Mouse (Mus musculus) T-helper 2 cell (primary cell): ENCODE data around the gene Srcin1.

Source experiments
- in situ Hi-C: fragments of 300-600 bp; cut with MboI, MseI; formaldehyde crosslinking; loops from one replicate; pipeline ENCODE4 v1.15.1; 2025; ENCODE audit warnings: high pct_unique_total_duplicates

Gene Srcin1

GRCm38 (mm10) chr11:97579088-97579857, 3.3 kb upstream of the Srcin1 start:
- in situ Hi-C loops, result loop anchor here (10.0 kb wide), 1 partner anchor 94 kb away; no protein-coding TSS in a partner anchor

DNA sequence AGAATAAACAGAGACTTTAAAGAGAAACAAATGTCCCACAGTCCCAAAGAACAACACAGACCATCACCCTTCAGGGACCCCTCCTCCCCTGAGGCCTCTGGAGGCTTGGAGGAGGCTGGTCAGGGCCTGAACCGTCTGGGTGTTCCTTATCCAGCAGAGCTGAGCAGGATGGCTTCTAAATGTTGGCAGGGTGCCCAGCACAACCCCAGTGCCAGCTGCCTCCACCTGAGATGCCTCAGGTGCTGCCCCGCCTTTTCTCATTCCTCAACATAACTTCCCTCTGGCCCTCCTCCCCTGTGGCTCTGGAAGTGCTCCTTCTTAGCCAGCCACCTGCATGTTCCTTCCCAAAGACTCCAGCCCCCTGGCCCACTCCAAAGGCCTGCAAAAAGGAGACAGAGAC, 2.3 kb upstream of the Srcin1 start:
- in situ Hi-C loops, result loop anchor here (10.0 kb wide), 1 partner anchor 93 kb away; no protein-coding TSS in a partner anchor

DNA sequence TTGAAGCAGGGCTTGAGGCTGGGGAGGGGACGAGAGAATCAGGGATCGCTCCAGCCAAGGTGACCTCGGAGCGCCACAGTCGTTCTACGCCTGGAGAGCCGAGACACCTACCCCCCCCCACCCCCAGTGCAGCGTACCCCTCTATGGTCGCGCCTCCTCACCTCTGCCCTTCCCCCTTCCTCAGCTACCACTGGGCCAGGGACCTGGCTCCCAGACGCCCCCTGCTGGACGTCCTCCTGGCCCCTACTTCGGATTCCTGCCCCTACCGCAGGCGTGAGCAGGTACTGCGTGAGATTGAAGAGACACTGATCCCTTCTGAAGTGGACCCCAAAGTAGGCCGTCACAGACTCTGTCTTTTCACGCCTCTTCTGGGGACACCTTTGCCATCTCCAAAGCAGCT, 348 bp downstream of the Srcin1 start:
- in situ Hi-C loops, result loop anchor here (10.0 kb wide), 1 partner anchor 91 kb away; no protein-coding TSS in a partner anchor

GRCm38 (mm10) chr11:97575075-97575474, 911 bp downstream of the Srcin1 start:
- in situ Hi-C loops, result loop anchor here (10.0 kb wide), 1 partner anchor 90 kb away; no protein-coding TSS in a partner anchor

- in situ Hi-C loops, result loop anchor here (10.0 kb wide), 1 partner anchor 90 kb away; no protein-coding TSS in a partner anchor
Measured at GRCm38 (mm10) chr11:97574551-97575051, 1.4 kb downstream of the Srcin1 start.

GRCm38 (mm10) chr11:97573891-97574550, 2.0 kb downstream of the Srcin1 start:
- in situ Hi-C loops, result loop anchor here (10.0 kb wide), 1 partner anchor 89 kb away; no protein-coding TSS in a partner anchor

- in situ Hi-C loops, result loop anchor here (10.0 kb wide), 1 partner anchor 88 kb away; no protein-coding TSS in a partner anchor
Measured at GRCm38 (mm10) chr11:97572895-97573480, 3.0 kb downstream of the Srcin1 start.

DNA sequence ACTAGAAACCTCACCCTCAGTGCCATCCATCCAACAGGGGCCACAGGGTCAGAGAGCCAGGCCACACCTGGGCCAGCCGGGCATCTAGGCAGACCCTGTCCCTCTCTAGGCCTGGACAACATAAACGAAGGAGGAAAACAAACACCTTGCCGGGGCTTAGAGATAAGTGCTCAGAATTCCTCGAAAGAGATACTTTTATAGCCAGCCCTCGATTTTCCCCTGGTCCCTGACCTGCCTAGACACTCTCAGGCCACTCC, 4.0 kb downstream of the Srcin1 start:
- in situ Hi-C loops, result loop anchor here (10.0 kb wide), 1 partner anchor 87 kb away; no protein-coding TSS in a partner anchor

DNA sequence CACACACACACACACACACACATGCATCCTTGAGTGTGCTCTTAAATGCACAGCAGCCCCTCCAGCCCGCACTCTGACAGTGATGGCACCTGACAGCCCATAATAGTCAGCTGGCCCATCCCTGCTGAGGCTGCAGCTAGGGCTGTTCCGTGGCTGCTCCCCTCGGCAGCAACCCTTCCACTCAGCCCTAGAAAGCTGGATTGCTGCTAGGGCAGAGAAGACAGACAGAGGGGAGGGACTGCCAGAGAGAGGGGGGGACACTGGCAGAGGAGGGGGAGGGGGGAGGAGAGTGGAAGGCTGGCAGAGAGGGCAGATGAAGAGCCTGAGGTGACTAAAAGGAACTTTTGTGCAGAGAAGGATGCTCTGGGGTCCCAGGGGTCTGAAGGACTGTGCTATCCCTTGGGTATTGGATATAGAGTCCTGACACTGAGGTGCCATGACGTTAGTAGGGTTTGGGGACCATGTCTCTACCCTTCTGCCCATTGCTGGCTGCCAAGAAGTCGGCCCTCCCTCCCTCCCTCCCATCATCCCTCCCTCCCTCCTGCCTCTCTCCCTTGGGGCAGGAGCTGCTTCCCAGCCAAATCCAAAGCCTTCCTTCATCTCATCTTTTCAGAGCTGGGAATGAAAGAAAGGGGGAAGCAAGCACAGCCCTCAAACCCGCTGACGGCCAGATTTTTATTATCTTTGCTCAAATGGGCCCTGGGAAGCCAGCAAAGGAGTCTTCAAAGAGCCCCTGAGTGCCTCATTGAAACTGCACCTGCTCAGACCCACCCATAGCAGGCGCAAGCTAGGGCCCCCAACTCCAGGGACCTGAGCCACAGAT, 4.5 kb downstream of the Srcin1 start:
- in situ Hi-C loops, result loop anchor here (10.0 kb wide), 1 partner anchor 87 kb away; no protein-coding TSS in a partner anchor

- in situ Hi-C loops, result loop anchor here (10.0 kb wide), 1 partner anchor 86 kb away; no protein-coding TSS in a partner anchor
Measured at GRCm38 (mm10) chr11:97570493-97571137, 5.4 kb downstream of the Srcin1 start.

DNA sequence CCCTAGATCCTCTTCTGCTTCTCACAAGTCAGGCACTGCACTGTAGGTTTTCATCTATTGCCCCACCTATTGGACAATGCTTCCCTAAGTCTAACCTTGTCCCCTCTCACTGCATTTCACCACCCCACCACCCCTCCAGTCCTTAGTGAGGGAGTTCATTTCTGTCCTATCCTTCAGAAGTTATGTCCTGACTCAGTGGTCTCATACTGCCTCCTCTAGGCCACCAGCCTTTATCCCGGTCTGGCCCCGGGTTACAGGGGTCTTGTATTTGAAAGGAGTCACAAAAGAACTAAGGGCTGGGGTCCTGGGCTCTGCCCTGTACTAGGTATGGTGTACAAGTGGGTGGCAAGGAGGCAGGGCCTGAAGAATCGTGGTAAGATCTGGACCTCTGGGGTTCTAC, 6.2 kb downstream of the Srcin1 start:
- in situ Hi-C loops, result loop anchor here (10.0 kb wide), 1 partner anchor 85 kb away; no protein-coding TSS in a partner anchor

- in situ Hi-C loops, result no loop called here
Measured at GRCm38 (mm10) chr11:97569301-97569724, 6.7 kb downstream of the Srcin1 start.

DNA sequence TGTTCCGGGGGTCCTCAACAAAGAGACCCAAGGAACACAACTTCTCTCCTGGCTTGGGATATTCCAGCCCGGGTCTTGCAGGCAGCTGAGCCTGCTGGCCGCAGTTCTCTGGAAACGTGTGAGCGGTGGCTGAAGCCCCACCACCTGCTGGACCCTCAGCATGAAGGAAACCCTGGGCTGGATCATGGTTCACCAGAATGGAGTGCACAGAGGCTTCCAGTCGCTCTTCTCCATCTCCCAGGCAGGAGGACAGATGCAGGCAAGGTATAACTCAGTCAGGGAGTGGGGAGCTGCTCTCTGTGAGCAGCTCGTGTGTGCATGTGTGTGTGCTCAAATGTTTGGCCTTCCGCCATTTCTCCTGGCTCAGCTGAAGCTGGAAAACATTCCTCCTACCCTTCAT, 7.3 kb downstream of the Srcin1 start:
- in situ Hi-C loops, result no loop called here

DNA sequence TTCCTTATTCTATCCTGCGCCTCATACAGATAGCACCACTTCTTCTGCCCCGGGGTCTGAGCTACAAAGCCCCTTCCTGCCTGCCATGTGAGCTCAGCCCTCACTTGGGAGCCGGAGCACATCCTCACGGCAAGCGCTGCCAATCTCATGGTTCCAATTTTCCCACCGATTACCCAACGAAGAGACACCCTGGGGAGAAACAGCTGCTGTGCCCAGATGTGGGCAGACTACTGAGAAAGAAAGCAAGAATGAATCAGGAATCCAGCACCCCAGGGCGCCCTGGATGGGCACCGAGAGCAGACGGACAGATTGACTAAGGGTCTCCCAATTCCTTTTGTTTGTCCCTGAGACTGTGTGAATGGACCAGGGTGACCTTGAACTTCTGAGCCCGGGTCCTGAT, 8.5 kb downstream of the Srcin1 start:
- in situ Hi-C loops, result no loop called here

DNA sequence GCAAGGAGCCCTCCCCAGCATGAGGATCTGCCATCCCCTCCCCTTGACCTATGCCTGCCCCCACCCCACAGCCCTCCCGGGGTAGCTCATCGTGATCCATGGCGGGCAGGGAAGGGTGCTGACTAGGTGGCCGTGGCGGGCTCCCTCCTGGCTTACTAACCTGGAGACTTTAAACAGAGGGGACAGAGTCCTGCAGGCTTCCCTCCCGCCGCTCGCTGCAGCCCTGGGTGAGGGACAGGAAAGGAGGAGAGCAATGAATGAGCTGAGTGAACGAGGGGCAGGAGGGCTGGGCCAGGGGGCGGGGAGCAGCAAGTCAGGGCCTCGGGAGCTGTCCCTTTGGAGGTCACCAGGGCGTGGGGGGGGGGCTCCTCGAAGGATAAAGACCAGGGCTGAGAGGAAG, 9.4 kb downstream of the Srcin1 start:
- in situ Hi-C loops, result no loop called here

- in situ Hi-C loops, result no loop called here
Measured at GRCm38 (mm10) chr11:97563730-97564129, 12.3 kb downstream of the Srcin1 start.

DNA sequence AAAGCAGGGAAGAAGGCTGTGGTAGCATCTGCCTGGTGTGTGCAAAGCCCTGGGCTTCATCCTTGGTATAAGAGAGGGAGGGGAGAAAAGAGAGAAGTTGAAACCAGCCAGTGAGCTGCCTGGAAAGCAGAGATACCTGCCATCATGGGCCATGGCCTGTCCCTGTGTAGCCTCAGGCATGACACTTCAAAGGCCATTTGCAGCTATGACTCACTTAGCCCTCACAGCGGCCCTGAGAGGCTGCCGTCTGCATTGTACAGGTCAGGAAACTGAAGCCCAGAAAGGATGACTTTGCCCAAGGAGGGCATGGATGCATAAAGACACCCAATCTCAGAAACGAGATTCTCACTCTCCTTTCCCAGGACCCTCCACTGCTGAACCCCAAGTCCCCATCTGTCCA, 13.4 kb downstream of the Srcin1 start:
- in situ Hi-C loops, result no loop called here

DNA sequence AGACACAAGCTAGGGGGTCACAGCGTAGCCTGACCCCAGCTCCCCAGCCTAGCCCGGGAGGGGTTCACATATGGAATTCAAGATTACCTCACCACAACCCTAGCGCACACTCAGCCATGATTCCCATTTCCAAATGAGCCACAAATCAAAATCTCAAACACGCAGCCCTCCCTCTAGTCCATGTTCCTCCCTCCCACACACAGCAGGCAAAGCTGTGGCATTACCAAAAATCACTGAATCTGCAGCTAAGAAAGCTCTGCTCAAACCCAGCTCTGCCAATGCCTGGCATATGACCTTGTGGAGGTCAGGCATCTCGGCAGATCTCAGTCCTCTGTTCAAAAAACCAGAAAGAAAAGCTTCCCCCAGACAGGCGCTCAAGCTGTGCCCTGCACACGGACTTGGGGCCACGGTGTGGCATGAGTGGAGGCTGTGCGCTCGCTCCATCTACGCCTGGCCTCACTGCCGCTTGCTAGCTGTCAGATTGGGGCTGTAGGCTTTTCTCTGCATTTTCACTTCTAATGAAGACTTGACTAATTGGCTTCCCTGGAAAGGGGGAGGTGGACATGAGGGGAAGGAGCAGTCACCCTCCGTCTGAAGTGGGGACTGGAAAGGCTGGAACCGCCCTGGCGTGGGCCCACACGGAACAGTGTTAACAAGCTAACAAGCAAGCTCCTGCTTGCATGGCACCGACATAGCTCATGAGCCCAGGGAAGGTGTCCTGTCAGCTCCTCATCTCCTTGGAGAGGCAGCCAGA, 15.6 kb downstream of the Srcin1 start:
- in situ Hi-C loops, result no loop called here

GRCm38 (mm10) chr11:97559549-97559948, 16.4 kb downstream of the Srcin1 start:
- in situ Hi-C loops, result no loop called here

- in situ Hi-C loops, result no loop called here
Measured at GRCm38 (mm10) chr11:97557885-97558284, 18.1 kb downstream of the Srcin1 start.
